Mouse (Mus musculus): ENCODE data around the gene Bcl2l14.

Bcl2l14 gene

GRCm38 (mm10) chr6:134402914-134403683 lies 7.0 kb downstream of the Bcl2l14 start:
- in situ Hi-C loops (cut with MboI), result no loop called here

- in situ Hi-C loops (cut with MboI), result no loop called here
Observed at GRCm38 (mm10) chr6:134403684-134404070, 7.6 kb downstream of the Bcl2l14 start.

GRCm38 (mm10) chr6:134407226-134407625 lies 11.1 kb downstream of the Bcl2l14 start:
- in situ Hi-C loops (cut with MboI), result no loop called here

DNA sequence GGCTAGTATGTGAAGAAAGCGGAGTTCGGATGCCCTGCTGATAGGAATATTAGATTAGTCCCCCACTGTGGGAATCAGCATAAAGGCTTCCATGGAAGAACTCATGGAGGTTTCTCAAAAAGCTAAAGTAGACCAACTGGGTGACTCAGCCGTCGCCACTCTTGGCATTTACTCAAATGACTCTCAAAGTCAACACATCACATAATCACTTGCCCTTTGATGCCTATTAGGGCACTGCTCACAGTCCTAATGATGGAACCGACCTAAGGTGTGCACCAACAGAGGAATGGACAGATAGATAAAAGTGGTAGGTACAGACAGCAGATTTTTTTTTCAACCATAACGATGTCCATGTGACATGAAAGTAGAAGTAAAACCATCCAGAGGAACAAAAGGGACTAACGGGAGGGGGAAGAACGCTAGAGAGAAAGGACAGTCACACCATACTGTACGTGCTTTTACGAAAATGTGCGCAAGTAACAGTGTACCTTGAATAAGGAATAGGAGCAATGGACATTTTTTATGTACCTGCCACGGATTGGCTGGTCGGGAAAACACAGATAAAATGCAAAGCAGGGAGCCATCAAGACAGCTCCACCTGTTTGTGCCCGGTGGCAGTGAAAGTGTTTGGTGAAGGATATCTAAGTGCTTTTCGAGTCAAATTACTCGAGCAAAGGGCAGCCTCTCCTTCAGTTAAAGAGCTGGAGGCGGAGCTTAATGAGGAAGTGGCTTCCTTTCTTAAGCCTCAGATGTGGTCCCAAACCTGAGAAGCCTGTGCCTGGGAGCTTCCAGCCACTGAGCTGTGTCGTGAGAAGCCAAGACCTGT lies 17.8 kb downstream of the Bcl2l14 start:
- in situ Hi-C loops (cut with MboI), result no loop called here

- in situ Hi-C loops (cut with MboI), result no loop called here
Observed at GRCm38 (mm10) chr6:134414532-134414883, 18.4 kb downstream of the Bcl2l14 start.

DNA sequence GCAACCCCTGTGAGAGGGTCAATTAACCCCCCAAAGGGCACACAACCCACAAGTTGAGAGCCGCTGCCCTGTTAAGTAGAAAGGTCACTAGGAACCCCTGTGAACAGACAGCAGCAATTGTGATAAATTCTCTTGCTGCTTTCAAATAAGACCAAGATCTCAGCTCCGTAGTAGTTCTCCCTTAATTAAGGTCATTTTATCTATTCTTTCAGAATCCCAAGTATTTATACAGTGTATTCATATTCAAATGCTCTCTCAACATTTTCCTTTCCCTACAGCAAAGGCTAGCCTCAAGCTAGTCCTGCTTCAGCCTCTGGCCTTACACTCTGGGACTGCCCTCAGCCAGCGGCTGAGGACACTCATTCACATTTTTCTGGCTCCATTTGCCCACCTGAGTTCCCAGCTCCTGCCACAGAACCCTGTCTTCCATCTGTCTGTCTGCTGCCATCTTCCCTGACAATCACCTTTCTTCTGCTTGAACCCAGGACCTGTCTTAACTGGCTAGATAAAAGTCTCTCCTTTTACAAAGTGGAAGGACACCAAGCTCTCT lies 20.5 kb downstream of the Bcl2l14 start:
- in situ Hi-C loops (cut with MboI), result no loop called here

GRCm38 (mm10) chr6:134417886-134418285 lies 21.8 kb downstream of the Bcl2l14 start:
- in situ Hi-C loops (cut with MboI), result no loop called here

GRCm38 (mm10) chr6:134420375-134420774 lies 24.3 kb downstream of the Bcl2l14 start:
- in situ Hi-C loops (cut with MboI), result no loop called here

DNA sequence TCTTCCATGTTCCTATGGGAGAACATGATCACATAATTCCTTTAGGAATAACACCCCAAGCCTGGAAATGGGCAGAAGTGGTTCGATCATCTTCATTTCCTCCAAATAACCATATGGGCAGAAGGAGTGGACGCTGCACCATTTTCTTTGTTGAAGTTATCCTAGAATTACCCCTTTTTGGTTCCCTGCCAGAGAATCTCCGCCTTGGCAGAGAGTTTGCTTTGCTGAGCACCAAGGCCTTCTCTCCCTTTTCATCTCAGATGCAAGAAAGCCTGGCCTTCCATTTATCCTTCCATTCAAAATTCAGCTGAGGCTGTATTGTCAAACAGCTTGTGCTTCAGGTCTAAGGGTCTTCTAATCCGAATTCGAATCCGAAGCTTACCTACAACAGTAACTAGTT lies 25.8 kb downstream of the Bcl2l14 start:
- in situ Hi-C loops (cut with MboI), result no loop called here

GRCm38 (mm10) chr6:134425216-134425717 lies 29.1 kb downstream of the Bcl2l14 start:
- in situ Hi-C loops (cut with MboI), result no loop called here

DNA sequence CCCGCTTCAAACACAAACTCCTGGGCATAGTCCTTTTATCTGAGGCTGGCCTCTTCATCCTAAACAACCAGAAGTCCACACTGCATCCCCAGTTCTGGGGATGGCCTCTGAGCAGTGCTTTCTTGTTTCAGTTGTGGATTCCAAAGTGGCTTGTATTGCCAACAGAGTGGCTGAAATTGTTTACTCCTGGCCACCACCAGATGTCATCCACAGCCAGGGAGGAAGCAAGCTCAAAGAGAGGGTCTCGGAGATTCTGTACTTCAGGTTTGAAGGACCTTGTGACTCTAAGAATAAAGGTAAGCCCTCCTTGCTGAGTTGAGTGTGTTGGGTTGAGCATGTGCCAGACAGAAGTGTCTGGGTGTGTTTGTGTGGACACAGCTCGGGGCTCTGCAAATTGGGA lies 31.0 kb downstream of the Bcl2l14 start:
- in situ Hi-C loops (cut with MboI), result no loop called here

DNA sequence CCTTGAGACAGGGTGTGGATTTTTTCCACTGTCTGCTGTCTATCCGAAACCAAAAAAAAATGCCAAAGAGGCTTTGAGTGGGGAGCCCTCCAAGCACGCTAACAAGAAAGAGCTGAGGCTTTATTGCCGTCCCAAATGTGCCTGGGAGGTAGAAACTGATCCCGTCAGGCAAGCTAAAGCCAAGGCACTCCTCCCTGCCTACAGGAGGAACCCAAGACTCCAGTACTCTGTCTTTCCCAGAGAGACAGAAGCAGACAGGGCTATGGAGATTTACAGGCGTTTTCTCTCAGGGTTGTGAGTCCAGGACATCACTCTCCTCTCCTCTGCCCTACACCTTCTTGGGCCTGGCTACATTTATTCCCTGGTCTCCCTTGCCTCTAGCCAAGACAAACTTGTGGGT lies 32.3 kb downstream of the Bcl2l14 start:
- in situ Hi-C loops (cut with MboI), result no loop called here

- in situ Hi-C loops (cut with MboI), result no loop called here
Observed at GRCm38 (mm10) chr6:134430161-134430799, 34.2 kb downstream of the Bcl2l14 start.

GRCm38 (mm10) chr6:134431583-134431982 lies 35.5 kb downstream of the Bcl2l14 start:
- in situ Hi-C loops (cut with MboI), result no loop called here

DNA sequence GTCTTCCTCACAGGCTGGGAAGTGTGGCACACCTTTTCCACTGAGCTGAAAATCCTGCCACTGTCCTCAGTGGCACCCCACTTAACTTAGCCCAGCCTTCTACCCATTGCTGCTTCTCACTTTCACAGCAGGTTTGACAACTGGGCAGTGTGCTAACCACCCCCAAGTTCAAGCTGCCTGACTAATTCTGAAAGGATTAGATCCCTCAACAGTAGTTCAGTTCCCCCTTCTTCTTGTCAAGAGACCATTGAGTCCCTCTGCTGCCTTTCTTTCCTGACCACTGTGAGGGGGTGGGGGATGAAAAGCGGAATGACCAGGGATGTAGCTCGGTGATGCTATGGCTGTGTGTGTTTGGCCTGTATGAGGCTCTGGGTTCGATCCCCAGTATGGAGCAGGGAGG lies 37.2 kb downstream of the Bcl2l14 start:
- in situ Hi-C loops (cut with MboI), result no loop called here

DNA sequence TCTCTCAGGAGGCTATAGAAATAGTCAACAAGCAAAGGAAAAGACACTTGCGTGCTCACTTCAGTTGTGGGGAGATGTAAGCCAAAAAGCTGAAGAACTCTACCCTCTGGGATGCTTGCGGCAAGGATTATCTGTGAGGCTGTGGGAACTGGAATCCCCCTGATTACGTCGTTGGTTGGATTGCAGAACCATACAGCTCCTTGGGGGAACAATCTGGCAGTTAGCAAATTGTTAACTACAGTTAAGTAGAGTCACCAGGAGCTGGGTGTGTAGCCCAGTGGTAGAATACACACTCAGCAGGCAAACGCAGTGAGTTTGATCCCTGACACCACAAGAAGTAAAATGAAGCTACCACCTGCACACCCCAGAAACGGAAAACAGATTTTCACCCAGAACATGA lies 37.9 kb downstream of the Bcl2l14 start:
- in situ Hi-C loops (cut with MboI), result no loop called here

DNA sequence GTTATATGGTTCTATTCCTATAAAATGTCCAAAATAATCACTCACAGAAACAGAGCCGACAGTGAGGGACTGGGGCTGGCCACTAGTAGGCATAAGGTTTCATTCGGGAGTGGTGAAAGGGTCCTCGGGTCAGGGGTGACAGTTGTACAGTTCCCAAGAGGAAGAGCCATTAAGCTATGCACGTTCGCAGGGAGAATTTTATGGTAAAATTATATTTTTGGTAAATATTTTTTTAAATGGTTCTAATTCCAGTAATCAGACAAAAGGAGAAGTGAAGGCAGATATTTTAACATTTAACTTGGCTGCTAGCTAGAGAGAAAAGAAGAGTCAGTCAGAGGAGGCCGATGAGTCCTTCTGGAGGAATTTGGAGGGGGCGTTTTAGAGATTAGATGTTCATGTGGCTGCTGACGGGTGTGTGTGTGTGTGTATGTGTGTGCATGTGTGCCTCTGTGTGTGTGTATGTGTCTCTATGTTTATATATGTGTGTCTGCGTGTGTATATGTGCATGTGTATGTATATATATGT lies 38.8 kb downstream of the Bcl2l14 start:
- in situ Hi-C loops (cut with MboI), result no loop called here

GRCm38 (mm10) chr6:134436955-134437354 lies 40.8 kb downstream of the Bcl2l14 start:
- in situ Hi-C loops (cut with MboI), result no loop called here

- in situ Hi-C loops (cut with MboI), result no loop called here
Observed at GRCm38 (mm10) chr6:134439401-134440021, 43.4 kb downstream of the Bcl2l14 start.

- in situ Hi-C loops (cut with MboI), result no loop called here
Observed at GRCm38 (mm10) chr6:134440023-134440422, 43.9 kb downstream of the Bcl2l14 start.

- in situ Hi-C loops (cut with MboI), result no loop called here
Observed at GRCm38 (mm10) chr6:134441716-134442115, 45.6 kb downstream of the Bcl2l14 start.

DNA sequence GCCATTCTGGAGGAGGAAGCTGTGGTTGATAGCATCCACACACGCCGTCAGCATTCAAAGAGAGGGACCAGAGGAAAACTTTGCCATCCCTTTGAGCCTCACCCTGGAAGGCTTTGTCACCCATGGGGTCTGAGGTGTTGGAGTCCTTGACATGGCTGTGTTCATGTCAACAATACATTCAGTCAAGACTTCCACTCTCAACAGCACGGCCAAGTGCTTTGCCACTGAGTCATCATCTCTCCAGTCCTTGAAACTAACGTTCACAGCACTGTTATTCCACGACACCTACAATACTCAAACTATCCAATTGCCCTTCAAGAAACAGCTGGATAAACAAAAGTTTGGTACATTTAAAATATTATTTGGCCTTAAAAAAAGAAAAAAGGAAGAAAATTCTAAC lies 46.1 kb downstream of the Bcl2l14 start:
- in situ Hi-C loops (cut with MboI), result no loop called here

Data from mature B cell (primary cell).